Mouse (Mus musculus) cerebellum, postnatal 10 days (tissue): ENCODE measurements around the gene Limk2.

Source experiments
- DNase-seq, 2 experiments: peaks; one replicate each; pipeline ENCODE4 v3.0.0; 2021; ENCODE audit warnings: mixed read lengths in 2 of 2

The Limk2 gene

GRCm38 (mm10) chr11:3370162-3370561, 38.8 kb downstream of the Limk2 start:
- DNase-seq: no peak

DNA sequence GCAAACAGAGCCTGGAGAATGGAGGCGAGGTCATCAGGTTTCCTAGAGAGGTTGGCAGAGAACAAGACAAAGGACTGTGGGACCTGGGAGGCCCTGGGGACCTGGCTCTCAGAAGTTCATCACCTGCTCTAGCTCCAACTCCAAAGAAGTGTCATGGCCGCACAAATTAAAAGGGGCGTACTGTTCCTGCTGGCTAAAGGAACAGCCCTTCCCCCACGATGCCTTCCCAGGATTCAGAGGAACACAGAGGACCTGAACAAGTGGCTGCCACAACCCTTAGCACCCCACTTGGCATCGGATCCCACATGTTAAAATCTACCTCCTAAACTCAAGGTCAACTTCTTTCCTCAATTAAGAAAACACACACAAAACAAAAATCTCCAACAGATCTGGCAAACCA, 39.5 kb downstream of the Limk2 start:
- no peak for DNase-seq

- DNase-seq: no peak
Observed at GRCm38 (mm10) chr11:3368983-3369382, 40.0 kb downstream of the Limk2 start.

DNA sequence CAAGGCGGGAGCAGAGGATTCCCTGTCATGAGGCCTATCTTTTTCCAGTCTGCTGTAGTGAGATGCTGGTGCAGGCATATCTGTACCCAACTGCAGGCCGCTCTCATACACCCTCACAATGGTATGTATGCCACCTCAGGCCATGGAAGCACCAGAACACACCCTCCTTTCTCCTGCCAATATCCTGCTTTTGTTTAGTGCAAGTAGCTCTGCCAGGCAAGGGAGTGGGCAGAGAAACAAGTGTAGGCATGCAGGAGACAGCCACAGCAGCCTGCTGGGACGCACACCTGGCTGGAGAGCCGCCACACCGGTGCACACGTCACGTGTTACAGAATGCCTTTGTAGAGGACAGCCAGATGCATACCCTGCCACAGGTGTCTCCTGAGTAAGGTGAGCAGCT, 42.6 kb downstream of the Limk2 start:
- DNase-seq: no peak

DNA sequence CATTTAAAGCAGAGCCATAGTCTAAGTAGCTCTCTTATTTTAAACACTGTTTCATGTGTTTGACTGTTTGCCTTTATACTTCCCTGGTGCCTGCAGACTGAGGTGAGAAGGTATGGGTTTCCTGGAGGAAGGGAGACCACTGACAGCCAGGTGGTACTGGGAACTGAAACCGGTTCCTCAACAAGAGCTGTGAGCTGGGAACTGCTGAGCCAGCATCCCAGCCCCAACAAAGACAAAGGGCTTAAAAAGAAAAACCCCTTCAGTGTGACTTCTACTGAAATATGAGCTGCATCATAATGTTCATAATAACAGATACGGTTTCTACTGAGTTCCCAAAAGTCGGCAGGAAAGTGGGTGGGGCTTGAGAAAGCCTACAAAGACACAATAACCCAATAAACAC, 46.1 kb downstream of the Limk2 start:
- no peak for DNase-seq

DNA sequence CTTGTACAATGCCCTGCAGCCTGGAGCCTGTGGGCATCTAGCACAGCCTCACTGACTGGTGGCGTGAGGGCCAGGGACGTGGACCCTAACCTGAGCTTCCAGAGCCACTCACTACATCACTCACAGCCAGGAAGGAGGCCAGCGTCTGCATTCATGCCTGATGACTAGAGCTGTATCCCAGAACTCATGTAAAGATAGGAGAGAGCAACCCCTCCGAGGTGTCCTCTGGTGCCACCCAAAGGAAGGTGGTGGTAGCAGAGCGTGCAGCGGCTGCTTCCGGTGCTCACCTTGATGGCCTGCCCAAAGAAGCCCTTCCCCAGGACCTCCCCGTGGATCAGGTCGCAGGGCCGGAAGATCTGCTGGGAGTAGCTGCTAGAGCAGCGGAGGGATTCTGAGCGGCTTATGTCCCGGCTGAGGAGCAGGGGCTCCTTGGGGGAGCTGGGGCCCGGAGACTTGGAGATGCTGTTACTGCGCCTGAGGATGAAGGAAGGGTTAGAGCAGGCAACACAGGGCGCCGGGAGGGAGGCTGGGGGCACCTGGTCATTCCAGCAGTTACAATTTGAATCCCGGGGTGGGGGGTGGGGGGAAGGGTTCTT, 55.9 kb downstream of the Limk2 start:
- peak in 1 of 2 experiments; percentile 33 for DNase-seq

DNA sequence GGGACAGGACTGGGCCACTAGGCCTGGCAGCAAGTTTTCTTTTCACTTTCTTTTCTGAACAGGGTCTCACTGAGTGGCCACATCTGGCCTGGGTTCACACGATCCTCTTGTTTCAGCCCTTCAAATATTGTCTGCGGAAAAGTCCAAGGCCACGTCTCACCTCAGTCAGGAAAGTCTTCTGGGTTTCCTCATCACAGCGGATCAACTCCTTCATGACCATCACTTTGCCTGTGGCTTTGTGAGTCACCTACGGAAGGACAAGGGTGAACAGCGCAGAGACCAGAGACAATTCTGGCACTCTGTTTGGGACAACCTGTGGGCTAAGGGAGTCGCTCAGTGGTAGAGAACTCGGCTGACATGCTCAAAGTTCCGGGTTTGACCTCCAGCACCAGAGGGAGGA, 56.9 kb downstream of the Limk2 start:
- DNase-seq: no peak

DNA sequence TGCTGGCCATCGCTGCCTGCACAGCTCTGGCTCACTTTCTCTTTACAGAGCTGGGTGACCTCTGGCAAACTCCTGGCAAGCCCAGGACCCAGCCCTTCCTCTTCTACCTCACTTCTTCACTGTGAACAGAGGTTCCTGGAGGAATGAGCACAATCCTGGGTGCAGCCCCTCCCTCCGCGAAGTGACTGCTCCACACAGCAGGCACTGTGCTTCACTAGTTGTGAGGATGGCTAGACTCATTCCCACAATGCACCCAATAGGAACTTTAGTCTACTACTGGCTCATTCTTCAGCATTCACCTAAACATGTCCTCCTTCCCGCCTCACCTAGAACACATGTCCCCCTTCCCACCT, 59.7 kb downstream of the Limk2 start:
- no peak for DNase-seq

DNA sequence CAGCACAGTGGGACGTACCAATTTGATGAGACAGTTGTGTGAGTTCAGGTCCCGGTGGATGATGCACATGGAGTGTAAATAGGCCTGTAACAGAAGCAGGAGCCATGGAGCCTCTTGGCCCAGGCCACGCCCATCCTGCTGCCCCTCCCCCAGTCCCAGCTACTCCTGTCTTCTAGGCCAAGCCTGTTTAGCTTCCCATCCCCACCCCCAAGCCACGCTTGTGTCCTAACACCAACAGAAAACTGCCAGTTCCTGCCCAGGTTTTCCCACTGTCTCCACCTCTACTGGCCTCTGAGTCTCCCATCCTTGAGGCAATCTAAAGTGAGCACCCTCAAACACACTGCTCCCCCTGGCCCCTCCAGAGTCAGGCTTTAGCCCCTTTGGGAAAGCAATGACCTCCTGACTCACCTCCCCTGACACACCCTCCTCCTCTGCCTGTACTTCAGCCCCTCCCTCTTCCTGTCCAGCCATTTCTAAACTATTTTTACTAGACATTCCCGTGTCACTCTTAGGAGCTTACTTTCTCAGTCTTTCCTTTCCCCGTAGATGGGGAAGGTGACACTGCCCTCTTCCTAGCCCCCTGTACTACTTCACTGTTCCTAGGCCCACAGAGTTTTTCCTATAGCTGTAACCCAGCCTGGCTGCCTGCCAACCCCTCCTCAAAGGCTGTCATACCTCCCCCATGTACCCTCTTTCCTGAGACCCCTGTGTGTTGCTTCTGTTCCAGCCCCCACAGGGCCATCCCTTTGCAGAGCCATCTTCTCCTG, 60.2 kb downstream of the Limk2 start:
- DNase-seq: peak in 1 of 2 experiments; percentile 66

DNA sequence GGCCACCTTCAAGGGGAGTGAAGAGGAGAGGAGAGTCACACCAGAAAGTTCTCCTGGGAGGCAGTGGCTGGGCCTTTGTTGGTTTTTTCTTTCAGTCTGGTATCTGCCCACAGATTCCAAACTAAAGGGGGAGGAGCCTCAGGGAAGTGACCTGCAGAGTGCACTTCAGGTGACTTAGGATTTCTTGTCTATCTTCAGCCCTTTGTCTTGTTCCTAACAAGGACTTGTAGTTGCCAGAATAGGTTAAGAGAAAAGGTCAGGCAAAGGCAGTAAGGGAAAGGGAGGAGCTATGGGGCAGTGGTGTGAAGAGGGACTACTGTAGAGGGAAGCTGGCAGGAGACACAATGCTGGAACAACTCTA, 61.2 kb downstream of the Limk2 start:
- no peak for DNase-seq

DNA sequence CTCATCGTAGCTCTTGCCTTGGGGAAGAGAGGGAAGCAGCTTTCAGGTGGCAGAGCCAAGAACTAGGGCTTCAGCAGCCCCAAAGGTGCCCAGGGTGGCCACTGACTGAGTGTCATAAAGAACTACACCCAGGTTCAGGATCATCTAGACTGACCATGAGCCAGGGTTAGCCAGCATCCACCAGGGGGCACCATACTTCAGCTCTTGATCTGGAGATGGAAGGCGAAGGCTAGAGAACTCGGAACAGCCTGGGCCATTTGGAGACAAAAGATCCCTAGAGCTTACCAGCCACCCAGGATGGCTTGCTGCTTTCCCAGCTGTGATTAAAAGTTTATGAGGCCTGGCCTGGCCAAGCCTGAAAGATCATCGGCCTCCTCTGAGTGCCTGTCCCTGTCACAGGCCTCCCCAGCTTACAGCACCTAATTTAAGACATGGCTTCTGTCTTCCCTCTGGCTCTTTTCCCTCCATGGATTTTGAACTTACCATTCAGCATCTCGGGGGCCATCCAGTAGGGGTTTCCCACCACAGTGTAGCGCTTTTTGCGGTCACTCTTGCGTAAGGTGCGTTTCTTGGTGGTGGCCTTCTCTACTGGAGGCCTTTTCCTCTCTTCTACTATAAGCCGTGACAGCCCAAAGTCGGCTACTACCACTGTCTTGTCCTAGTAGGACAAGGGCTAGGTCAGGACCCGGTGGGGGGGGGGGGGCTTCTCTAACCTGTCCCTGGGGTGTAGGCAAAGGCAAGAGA, 61.7 kb downstream of the Limk2 start:
- DNase-seq: peak; percentile 96 to 98

- DNase-seq: no peak
Observed at GRCm38 (mm10) chr11:3346351-3346750, 62.6 kb downstream of the Limk2 start.

- DNase-seq: no peak
Observed at GRCm38 (mm10) chr11:3344916-3345315, 64.1 kb downstream of the Limk2 start.

DNA sequence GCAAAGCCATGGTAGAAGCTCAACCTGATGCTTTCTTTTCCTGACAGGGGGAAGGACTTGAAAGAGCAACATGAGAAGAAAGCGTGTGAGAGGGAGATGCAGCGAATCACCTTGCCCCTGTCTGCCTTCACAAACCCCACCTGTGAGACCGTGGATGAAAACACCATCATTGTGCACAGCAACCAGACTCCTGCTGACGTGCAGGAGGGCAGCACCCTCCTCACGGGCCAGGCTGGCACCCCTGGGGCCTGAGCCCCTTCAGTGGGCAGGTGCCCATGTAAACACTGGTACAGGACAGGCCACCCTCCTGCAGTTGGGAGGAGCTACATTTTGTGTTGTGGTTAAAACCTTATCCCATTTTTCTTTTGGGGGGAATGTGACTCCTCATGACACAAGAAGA, 67.5 kb downstream of the Limk2 start:
- no peak for DNase-seq

DNA sequence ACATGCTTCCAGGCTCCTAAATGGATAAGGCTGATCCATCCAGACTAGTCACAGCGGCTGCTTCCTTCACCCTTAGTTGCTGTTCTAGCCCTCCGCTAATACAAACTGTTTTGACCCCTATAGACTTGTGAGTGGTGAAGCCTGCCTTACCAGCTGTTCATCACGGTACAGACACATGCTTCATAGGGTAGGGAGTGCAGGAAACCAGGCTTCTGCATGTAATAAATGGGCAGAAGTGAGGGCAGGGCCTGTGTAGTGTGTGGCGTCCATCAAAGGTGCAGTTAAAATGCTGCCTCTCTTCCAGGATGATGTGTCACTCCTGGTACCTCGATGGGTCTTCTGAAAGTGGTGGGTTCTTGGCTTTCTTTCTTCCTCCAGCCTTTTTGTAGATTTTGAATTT, 71.0 kb downstream of the Limk2 start:
- DNase-seq: no peak

- peak; percentile 87 to 88 for DNase-seq
Observed at GRCm38 (mm10) chr11:3337173-3337955, 71.6 kb downstream of the Limk2 start.

DNA sequence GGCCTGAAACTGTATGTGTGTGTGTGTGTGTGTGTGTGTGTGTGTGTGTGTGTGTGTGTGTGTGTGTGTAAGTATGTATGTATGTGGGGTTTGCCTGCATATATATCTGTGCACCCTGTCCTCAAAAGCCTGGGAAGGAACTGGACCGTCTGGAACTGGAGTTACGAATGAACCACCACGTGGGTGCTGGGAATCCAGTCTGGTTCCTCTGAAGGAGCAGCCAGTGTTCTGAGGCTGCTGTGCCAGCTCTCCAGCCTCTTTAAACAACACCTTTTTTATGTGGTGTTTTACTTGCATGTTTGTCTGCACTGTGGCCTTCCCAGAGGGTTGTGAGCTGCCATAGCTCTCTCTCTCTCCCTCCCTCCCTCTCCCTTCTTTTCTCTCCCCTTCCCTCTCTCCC, 72.4 kb downstream of the Limk2 start:
- no peak for DNase-seq

- peak; percentile 88 to 91 for DNase-seq
Observed at GRCm38 (mm10) chr11:3335651-3336216, 73.3 kb downstream of the Limk2 start.

- DNase-seq: no peak
Observed at GRCm38 (mm10) chr11:3334711-3335316, 74.2 kb downstream of the Limk2 start.

DNA sequence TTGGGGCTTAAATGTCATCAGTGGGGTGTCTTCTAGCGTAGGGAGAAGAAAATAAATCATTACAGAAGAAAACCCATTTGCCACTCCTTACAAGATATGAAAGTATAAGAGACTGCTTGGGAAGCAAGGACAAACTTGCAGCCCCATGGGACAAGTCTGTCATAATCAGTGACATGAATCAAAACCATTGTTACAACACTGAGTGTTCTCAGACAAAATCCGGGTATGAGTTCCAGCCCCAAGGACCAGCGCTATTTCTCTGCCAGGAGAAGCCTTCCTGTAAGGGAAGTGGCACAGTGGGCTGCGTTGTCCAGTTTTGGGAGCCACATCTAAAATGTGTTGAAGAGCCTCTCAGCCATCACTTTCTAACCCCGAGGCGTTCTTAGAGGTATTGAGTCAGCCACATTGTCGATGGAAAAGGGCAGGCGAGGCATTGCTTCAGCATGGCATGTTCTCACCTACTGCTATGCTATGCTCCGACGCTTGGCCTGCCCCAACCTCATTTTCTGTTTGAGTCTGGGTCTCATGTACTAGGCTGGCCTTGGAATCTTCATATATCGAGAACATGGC, 74.8 kb downstream of the Limk2 start:
- no peak for DNase-seq

- DNase-seq: no peak
Observed at GRCm38 (mm10) chr11:3333111-3333695, 75.8 kb downstream of the Limk2 start.
